Mouse (Mus musculus) fat pad, adult 2 months (tissue): ENCODE results near the gene Ms4a12.
"Not testable (repeated sequence)": the region's sequence is repeated elsewhere in the genome, so short reads cannot be mapped to it uniquely, and the experiment has no call there.

ENCODE experiments used
- DNase-seq: peaks from one replicate; pipeline ENCODE4 v3.0.0-alpha.2; 2011; ENCODE audit warnings: low read depth, low spot score; ENCODE audit errors: extremely low read depth

Gene Ms4a12

DNA sequence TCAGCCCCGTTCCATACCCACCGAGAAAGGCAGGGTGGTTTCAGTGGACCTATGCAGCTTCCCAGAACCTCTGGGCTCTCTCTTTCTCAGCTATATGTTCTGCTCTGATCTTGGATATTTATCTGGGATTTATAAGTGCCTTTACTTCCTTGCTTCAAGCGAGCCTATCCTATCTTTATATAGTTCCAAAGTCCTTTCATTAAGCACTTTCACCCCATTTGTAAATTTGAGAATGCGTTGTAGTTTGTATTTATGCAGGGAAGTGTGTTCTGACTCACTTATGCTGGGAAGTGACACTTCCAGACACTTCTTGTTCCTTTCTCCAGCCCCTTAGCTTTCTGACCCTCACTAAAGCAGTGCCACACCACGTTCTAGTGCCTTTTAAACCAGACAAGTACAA is at the start of gene Ms4a12:
Gene Ms4a12, minus strand, starts transcription at position 101 of the 400 bp plus-strand sequence.
- no peak for DNase-seq

DNA sequence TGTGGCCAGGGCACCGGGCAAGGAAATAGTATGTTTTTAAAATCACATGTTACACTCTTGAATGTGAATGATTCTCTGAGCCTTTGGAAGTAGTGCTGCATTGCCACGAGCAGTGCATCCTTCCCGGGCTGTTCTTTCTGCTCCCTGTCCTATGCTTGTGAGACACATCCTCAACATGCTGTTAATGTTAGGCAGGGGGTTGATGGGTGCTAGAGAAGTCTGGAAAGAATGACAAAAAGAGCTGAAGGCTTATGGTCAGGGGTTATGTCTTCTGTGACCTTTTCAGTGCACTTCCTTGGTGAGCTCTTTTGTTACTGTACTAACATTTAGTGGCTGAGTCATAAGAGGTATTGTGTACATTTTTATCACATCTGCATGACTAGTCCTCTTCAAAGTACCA is 48.0 kb upstream of the Ms4a12 start:
- no peak for DNase-seq

DNA sequence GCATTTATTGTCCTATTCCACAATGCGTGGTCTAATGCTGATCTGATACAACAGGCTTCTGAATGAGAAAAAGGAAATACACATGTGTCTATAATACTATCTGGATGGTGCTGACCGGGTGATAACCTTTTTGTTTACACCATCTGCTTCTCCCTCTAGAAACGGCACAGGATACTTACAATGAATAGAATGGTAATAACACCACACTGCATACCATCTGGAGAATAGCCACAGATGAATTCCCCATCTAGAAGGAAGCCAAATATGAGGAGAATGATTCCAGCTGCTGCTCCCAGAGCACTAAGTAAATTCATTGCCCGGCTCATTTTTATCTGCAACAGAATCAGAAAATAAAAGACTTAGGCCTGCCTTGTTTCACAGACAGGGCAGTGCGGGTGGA is 44.2 kb upstream of the Ms4a12 start:
- DNase-seq, result no peak

DNA sequence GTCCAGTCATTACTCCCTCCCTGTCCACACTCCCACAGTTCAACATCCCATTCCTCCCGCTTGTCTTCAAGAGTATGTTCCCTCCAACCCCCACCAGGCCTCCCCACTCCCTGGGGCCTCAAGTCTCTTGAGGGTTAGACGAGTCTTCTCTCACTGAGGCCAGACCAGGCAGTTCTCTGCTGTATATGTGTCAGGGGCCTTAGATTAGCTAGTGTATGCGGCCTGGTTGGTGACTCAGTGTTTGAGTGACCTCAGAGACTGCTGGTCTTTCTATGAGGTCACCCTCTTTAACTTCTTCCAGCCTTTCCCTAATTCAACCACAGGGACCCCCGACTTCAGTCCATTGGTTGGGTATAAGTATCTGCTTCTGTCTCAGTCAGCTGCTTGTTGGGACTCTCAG is 34.7 kb upstream of the Ms4a12 start:
- no peak for DNase-seq

DNA sequence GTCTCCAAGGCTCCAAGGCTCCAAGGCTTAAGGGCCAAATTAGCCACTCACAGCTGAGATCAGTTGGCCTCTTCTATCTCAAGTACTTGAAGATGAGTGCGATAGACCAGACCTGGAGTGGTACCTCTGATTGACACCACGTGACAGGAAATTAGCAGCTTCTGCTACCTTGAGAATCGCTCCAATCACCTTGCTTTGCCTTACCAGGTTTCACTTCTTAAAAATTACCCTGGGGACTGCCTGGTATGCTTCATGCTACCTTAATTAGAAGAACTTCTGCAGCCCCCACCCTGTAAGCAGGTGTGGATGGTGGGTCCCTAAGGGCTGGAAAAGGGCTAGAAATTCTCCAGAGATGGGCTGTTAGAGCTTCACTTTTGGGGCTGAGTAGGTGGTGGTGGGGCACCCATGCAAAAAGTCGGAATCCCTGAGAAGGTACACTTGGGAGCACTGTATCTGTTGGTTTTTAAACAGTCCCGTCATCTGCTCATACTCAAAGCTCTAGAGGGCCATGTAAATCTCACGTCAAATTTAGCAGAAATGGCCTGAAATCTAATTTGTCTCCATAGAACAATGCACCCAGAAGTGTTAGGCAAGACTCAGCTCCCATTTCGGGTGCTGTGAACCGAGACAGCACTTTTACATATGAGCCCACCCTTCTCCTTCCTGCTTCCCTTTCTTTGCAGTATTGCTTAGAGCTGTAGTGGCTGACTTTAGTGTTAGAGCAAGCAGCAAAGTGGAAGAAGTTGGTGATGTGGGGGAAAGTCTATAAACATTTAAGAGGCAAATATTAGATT is 34.0 kb upstream of the Ms4a12 start, which contains the start of gene Ms4a1:
Gene Ms4a1, minus strand, starts transcription at position 190 of the 794 bp plus-strand sequence.
- no peak for DNase-seq

DNA sequence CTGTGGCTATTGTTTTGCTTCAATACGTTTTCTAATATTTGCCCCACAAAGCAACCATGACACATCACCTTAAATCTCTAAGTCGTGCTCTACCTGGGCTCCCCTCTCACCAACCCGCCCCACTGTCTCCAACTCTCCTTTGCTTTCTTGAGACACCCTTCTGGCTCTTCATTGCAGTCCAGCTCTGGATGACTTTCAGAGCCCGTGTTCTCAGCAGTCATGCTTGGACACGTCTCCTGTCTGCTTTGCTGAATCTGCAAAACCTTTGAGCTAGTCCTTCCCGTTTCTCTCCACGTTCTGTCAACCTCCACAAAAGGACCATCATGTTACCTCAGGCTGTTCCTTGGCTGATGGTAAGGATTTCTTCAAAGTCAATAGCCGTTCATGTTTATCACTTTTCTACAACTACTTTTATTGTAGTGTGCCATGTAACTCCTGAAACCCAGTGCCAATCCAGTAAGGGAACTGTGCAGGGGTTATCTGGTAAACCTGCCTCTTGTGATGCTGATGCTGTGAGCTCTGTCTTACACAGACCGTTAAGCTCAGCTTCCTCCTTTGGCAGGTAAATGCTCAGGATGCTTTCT is 32.4 kb upstream of the Ms4a12 start:
- DNase-seq, result no peak

DNA sequence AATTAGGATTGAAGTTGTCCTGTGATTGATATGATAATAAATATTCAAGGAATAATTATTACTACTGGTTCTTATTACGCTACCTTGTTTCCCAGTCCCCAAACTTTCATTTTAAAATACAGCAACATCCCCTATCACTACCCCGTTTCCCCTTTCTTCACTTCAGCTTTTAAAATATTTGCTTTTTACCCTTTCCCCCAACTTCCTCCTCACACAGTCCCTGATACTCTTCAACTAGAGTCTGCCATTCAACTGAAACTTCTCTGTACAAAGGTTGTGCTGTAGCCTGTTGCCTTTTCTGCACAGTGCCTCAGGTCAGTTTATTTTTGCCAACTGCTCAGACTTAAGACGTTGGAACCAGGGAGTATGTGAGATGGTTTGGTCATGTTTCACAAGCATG is 31.3 kb upstream of the Ms4a12 start:
- no peak for DNase-seq

DNA sequence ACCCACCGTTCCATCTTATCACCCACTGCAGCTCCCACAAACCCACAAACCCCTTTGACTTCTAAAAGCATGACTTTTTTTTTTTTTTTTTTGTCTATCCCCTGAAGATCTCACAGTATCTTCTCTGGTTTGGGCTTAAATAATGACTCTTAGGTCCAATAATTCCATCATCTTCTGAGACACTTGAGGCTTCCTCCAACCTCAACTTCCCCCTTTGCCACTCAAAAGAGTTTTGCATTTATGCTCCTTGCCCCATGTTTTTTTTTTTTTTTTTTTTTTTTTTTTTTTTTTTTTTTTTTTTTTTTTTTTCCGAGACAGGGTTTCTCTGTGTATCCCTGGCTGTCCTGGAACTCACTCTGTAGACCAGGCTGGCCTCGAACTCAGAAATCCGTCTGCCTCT is 30.7 kb upstream of the Ms4a12 start:
- not testable (repeated sequence) for DNase-seq

DNA sequence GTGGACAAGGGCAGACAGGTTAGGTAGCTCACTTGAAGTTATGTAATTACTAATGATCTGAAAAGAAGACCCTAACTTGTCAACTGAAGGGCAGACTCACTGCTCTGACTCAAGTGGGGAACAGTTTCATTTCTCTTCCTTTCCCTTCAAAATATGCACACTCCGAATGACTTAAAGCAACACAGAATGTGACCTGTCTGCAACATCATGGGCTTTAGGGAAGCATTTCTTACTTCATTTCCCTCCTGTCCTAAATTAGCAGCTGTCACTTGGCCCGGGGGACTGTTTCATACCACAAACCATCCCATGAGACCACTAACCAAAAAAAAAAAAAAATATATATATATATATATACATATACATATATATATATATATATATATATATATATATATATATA is 29.3 kb upstream of the Ms4a12 start:
- no peak for DNase-seq

DNA sequence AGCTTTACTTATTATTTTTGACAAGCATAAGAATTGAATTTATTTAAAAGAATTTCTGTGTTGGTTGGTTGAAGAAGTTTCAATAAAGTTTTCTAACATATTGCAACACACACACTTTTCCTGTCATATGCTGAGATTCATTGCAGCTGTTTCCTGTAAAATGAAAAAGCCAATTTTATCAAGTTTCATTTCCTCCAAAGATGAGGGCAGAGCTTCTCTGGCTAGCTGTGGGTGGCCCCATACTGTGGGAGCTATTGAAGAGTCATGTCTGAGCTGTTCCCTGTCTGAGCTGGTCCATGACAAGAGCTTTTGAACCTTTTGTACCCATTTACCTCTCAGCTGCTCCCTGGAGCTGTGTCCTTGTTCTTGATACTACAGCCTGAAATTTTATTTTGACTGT is 12.0 kb upstream of the Ms4a12 start:
- DNase-seq, result no peak

DNA sequence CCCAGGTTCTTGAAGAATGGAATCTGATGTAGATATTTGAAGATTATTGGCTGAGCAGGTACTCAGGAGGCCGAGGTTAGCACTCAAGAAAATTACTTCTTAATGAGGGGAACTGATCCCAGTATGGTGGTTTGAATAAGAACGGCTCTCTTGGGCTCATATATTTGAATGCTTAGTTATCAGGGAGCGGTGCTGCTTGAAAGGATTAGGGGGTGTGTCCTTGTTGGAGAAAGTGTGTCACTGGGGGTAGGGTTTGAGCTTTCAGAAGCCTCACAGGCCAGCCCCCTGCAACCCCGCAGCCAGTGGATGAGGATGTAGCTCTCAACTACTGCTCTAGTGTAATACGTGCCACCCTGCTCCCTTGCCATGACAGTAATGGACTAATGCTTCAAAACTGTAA is 10.3 kb upstream of the Ms4a12 start:
- DNase-seq, result no peak

DNA sequence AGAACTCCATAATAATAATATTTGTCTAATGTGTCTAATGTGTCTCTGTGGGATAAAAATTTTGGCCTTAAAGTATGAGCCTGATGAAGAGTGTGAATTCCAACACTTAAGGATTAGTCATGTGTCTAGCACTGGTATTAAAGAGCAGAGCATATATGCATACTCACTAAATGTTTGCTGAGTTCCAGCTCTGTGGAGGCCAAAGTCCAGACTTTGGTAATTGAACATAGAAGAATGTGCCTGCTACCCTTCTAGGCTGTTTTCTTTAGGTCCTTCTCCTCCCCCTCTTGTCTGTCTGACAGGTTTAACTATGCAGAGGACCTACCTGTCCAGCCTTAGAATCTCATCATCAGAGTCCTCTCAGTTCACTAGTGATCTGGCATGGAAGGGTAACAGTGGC is 3.6 kb upstream of the Ms4a12 start:
- no peak for DNase-seq

DNA sequence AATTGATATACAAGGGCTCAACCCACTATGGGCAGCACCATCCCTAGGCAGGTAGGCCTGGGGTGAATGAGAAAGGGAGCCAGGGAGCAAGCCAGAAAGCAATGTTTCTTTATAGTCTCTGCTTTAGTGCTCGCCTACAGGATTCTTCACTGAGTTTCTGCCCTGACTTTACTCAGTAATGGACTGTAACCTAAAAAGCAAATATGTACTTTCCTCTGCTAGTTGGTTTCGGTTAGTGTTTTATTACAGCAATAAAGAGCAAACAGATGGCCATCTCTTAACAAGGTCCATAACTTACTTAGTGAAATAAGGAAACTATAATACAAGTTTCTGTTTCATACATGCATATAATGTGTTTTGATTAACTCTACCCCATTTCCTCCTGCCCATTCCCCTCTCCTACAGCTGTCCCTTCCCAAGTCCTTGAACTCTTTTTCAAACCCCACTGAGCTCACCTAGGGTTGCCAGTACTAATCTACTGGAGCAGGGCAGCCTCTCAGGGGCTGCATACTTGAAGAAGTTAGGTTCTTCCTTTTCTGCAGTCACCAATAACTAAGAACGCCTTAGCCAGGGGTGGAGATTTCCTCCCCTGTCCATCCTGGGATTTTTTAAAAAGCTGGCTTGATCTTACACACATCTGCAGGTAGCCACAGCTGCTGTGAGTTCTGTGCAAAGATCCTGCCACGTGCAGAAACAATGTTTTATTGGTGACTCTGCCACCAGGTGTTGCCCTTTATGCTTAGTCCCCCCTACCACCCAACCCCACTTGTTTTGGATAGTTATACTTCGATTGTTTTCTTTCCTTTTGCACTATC is 2.9 kb upstream of the Ms4a12 start:
- no peak for DNase-seq

DNA sequence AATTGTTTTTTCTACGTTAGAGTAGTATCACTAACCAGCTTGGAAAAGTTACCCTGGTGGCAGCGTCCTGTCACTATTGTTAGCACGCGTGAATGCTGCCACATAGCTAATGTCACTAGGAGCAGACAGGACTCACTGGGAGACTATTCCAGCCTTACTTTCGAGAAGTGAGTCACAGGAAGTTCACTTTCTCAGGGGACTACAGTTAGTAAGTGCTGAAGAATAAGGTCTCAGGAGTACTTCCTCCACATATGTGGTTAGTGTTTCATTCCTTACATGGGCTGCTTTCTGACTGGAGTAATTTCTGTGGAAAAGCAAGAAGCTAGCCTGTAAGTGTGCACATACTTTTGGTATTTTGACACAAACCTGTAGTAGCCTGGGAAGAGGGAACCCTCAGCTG is 2.0 kb upstream of the Ms4a12 start:
- no peak for DNase-seq

DNA sequence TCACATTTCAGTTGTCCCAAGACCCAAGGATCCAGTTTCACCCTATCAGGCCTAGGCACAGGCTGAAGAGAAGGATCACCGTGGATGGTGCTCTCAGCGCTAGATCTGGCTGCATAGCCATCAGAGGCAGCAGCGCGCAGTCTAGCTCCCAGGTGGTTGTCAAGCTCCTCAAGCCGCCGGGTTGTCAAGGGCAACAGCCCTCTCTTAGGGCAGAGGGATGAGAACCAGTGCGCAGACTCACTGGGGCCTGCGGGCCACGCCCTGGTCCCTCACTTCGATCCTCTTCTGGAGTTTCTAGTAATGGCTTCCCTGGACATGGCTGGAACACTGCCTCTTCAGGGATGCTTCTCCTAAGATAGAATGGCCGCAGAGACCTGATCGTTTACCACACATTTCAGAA is 35.7 kb downstream of the Ms4a12 start, which contains the start of gene Ms4a13:
Gene Ms4a13, minus strand, starts transcription at position 192 of the 400 bp plus-strand sequence.
- no peak for DNase-seq

DNA sequence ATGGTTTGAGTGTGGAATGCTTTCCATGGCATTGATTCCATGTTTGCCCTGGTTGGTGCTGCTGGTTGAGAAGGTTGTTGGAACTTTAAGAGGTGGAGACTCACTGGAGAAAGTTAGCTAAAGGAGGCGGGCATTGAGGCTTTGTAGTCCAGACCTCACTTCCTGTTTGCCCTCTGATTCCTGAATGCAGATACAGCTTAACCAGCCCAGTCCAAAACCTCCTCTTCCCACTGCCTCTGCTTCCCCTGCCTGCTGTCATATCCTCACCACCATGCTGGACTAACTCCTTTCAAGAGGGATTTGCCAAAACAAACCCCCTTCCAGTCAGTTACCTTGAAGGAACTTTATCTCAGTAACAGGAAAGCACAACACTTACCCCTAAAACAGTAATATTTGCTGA is 39.7 kb downstream of the Ms4a12 start:
- no peak for DNase-seq

DNA sequence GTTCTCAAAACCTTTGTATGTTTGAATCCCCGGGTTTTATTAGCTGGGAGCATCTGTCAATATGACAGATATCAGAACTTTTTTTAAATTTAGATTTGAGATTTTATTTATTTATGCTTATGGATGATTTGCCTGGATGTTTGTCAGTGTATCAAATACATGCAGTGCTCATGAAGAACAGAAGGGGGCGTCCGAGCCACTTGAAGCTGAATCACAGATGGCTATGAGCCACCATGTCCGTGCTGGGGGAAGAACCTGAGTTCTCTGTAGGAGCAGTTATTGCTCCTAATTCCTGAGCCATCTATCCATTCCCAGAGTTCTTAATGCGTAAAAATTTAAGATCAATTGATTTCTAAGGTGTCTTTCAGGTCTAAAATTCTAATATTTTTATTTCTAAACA is 48.1 kb downstream of the Ms4a12 start:
- no peak for DNase-seq

DNA sequence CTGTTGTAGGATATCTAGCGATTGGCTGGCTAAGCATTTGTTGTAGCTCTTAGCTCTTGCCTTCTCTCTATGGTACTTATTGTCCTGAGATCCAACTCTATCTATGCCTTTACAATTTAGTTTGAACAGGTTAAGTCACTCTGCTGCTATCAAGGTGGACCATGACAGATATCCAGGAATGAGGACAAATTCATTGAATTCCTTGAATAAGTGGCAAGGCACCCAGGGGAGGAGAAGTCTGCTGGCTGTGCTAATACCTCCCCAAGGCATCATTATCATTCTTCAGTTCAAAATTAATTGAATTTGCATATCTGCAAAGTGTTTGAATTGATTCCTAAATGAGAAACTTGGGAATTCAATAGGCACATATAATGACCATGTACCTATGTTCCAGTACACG is 54.8 kb downstream of the Ms4a12 start:
- no peak for DNase-seq

DNA sequence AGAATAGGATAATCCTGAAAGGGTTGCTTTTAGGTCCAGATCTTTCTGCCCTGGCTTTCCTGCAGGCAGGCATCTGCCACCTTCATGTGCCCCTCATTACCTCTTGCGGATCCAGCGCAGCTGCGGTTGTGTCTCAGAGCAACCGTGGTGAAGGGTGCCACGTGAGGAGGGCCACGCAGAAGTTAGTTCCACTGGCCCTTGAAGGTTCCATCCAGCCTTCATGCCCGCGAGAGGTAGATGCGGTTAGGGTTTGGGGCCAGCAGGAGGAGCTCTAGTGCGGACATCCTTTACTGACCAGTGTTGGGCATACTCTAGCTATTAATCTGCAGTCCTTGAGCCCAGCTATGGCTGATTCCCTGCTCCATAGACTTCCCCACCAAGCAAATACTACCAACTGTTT is 67.1 kb downstream of the Ms4a12 start, which contains the start of gene 1700025F22Rik:
Gene 1700025F22Rik, minus strand, starts transcription at position 149 of the 400 bp plus-strand sequence.
- DNase-seq, result no peak
